Mouse (Mus musculus) kidney, adult 2 months (tissue): ENCODE measurements around the gene Adgrd1.

Experiments
- CTCF ChIP-seq: fragments of 200-500 bp; conservative IDR thresholded peaks from 2 replicates; pipeline ENCODE4 v1.5.1; 2011; ENCODE audit warnings: low read depth, mild to moderate bottlenecking, control low read depth, low read length, moderate library complexity, mixed read lengths; ENCODE audit not compliant: insufficient read depth, insufficient read length
- POLR2A ChIP-seq: fragments of 200-500 bp; IDR thresholded peaks from one replicate; pipeline ENCODE4 v1.6.1; 2011; ENCODE audit warnings: low read depth, low read length, control low read depth

DNA sequence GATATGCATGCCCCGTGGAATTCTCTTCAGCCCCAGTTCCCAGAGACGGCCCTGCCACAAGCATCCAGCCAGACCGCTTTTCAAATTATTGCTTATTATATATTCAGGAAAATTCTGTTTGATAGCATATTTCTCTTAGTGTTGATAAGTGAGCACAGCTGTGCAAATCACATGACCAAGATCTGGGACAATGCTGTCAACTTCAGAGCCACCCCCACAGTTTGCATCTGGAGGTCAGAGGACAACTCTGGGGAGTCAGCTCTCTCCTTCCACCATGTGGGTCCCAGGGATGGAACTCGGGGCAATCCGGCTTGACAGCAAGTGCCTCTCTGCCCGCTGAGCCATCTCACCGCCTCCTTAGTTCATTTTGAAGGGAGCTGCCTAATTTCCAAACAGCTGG lies 69.0 kb downstream of the Adgrd1 start:
- no peak for TF ChIP-seq CTCF
- TF ChIP-seq POLR2A: no peak
